Mouse (Mus musculus) CH12.LX (cell line): ENCODE data around the gene Lix1l. TPM values are rescaled to one million over a fixed set of nuclear protein-coding genes. Genes with fewer than 3 reads are reported as not detected.

Experiments
- DNase-seq: peaks from one replicate; pipeline ENCODE4 v3.0.0-alpha.2; 2013; ENCODE audit errors: extremely low read depth
- H3K27ac ChIP-seq: 2 replicates; pipeline ENCODE4 v1.5.1; 2012; ENCODE audit warnings: low read depth, mild to moderate bottlenecking, control low read depth, moderate library complexity; ENCODE audit not compliant: insufficient read depth
- H3K27me3 ChIP-seq: replicated peaks from 2 replicates; pipeline ENCODE3; 2012; ENCODE audit warnings: inconsistent platforms
- H3K36me3 ChIP-seq, 2 experiments: replicated peaks in 1 of 2; 2 replicates each; pipeline versions ENCODE3 to v1.6.1; 2012; ENCODE audit warnings: inconsistent platforms in 1 of 2, low read length in 1 of 2, mild to moderate bottlenecking in 1 of 2, mixed read lengths in 1 of 2, moderate library complexity in 1 of 2; ENCODE audit not compliant: control insufficient read depth in 1 of 2, insufficient read depth in 1 of 2
- H3K4me1 ChIP-seq, 2 experiments: 2 replicates each; pipeline ENCODE4 v1.6.1; 2012; ENCODE audit warnings: inconsistent platforms in 1 of 2, moderate library complexity in 1 of 2; ENCODE audit not compliant: insufficient read depth in 2 of 2, control insufficient read depth in 1 of 2
- H3K4me2 ChIP-seq: 2 replicates; pipeline ENCODE4 v1.6.1; 2012; ENCODE audit warnings: low read depth, mild to moderate bottlenecking, control low read depth; ENCODE audit not compliant: poor library complexity, insufficient read depth, severe bottlenecking
- H3K4me3 ChIP-seq, 3 experiments: fragments of 150-350 bp in 1 of 3; sonication (generic) in 1 of 3; replicated peaks in 1 of 3; 2 replicates each; pipeline versions ENCODE3 to v1.5.1; 2011 to 2012; ENCODE audit warnings: low read depth in 2 of 3, low read length in 2 of 3, mild to moderate bottlenecking in 2 of 3, moderate library complexity in 2 of 3, control low read depth in 1 of 3, improper control_type of control experiment in 1 of 3, inconsistent platforms in 1 of 3, mixed read lengths in 1 of 3; ENCODE audit not compliant: poor library complexity in 1 of 3
- H3K79me2 ChIP-seq: replicated peaks from 2 replicates; pipeline ENCODE4 v1.6.1; 2012; ENCODE audit warnings: mild to moderate bottlenecking, moderate library complexity; ENCODE audit not compliant: control insufficient read depth, poor library complexity, insufficient read depth, severe bottlenecking; ENCODE audit errors: extremely low read depth
- H3K9ac ChIP-seq: 2 replicates; pipeline ENCODE4 v1.6.1; 2012; ENCODE audit warnings: low read depth, mild to moderate bottlenecking, control low read depth, moderate library complexity; ENCODE audit not compliant: insufficient read depth
- H3K9me3 ChIP-seq: replicated peaks from 2 replicates; pipeline ENCODE3; 2012; ENCODE audit warnings: low read length, inconsistent platforms, mixed read lengths
- BHLHE40 ChIP-seq: IDR thresholded peaks from 2 replicates; pipeline ENCODE4 v1.6.1; 2011; ENCODE audit warnings: mild to moderate bottlenecking, low read depth, low read length, improper control_type of control experiment
- CHD1 ChIP-seq: IDR thresholded peaks from 2 replicates; pipeline ENCODE4 v1.6.1; 2012; ENCODE audit warnings: low read depth, low read length, improper control_type of control experiment, inconsistent platforms
- CHD2 ChIP-seq: IDR thresholded peaks from 2 replicates; pipeline ENCODE4 v1.6.1; 2011; ENCODE audit warnings: low read length, improper control_type of control experiment
- CTCF ChIP-seq, 2 experiments: IDR thresholded peaks in 1 of 2; conservative IDR thresholded peaks in 1 of 2; 2 replicates each; pipeline ENCODE4 v1.5.1; 2011 to 2012; ENCODE audit warnings: low read depth in 2 of 2, low read length in 2 of 2, improper control_type of control experiment in 1 of 2, inconsistent platforms in 1 of 2, mild to moderate bottlenecking in 1 of 2, moderate library complexity in 1 of 2
- E2F4 ChIP-seq: IDR thresholded peaks from 2 replicates; pipeline ENCODE4 v1.6.1; 2011; ENCODE audit warnings: low read depth, low read length, improper control_type of control experiment; ENCODE audit not compliant: insufficient replicate concordance
- ELF1 ChIP-seq: IDR thresholded peaks from 2 replicates; pipeline ENCODE4 v1.6.1; 2014; ENCODE audit warnings: low read depth, mild to moderate bottlenecking, inconsistent platforms, low read length, improper control_type of control experiment
- GABPA ChIP-seq: IDR thresholded peaks from 2 replicates; pipeline ENCODE4 v1.6.1; 2012; ENCODE audit warnings: low read depth, low read length, improper control_type of control experiment, inconsistent platforms; ENCODE audit not compliant: insufficient replicate concordance
- HCFC1 ChIP-seq: IDR thresholded peaks from 2 replicates; pipeline ENCODE4 v1.6.1; 2012; ENCODE audit warnings: low read depth, mild to moderate bottlenecking, inconsistent platforms, low read length, improper control_type of control experiment
- JUN ChIP-seq: IDR thresholded peaks from 2 replicates; pipeline ENCODE4 v1.6.1; 2011; ENCODE audit warnings: low read depth, mild to moderate bottlenecking, low read length, improper control_type of control experiment, moderate library complexity; ENCODE audit not compliant: insufficient read depth
- MAFK ChIP-seq: IDR thresholded peaks from 2 replicates; pipeline ENCODE4 v1.6.1; 2011; ENCODE audit warnings: low read length, improper control_type of control experiment; ENCODE audit not compliant: insufficient replicate concordance
- MAX ChIP-seq: IDR thresholded peaks from 2 replicates; pipeline ENCODE4 v1.6.1; 2011; ENCODE audit warnings: low read length, improper control_type of control experiment
- MAZ ChIP-seq: IDR thresholded peaks from 2 replicates; pipeline ENCODE4 v1.6.1; 2012; ENCODE audit warnings: low read depth, mild to moderate bottlenecking, inconsistent platforms, low read length, improper control_type of control experiment, moderate library complexity
- MEF2A ChIP-seq: IDR thresholded peaks from 2 replicates; pipeline ENCODE4 v1.6.1; 2014; ENCODE audit warnings: low read depth, mild to moderate bottlenecking, inconsistent platforms, low read length, improper control_type of control experiment, borderline replicate concordance
- MXI1 ChIP-seq: IDR thresholded peaks from 2 replicates; pipeline ENCODE4 v1.6.1; 2011; ENCODE audit warnings: mild to moderate bottlenecking, low read depth, low read length, improper control_type of control experiment
- PAX5 ChIP-seq: IDR thresholded peaks from 2 replicates; pipeline ENCODE4 v1.6.1; 2012; ENCODE audit warnings: low read length, inconsistent platforms, mixed read lengths
- POLR2A ChIP-seq: IDR thresholded peaks from 2 replicates; pipeline ENCODE4 v1.6.1; 2011; ENCODE audit warnings: low read depth, mild to moderate bottlenecking, improper control_type of control experiment, low read length
- POLR2AphosphoS2 ChIP-seq: IDR thresholded peaks from 2 replicates; pipeline ENCODE4 v1.6.1; 2011; ENCODE audit warnings: low read depth, low read length, improper control_type of control experiment
- RAD21 ChIP-seq: IDR thresholded peaks from 2 replicates; pipeline ENCODE4 v1.6.1; 2011; ENCODE audit warnings: low read depth, mild to moderate bottlenecking, low read length, improper control_type of control experiment, moderate library complexity
- RCOR1 ChIP-seq: conservative IDR thresholded peaks from 2 replicates; pipeline ENCODE4 v1.6.1; 2012; ENCODE audit warnings: low read depth, mild to moderate bottlenecking, inconsistent platforms, low read length, improper control_type of control experiment
- SIN3A ChIP-seq: IDR thresholded peaks from 2 replicates; pipeline ENCODE4 v1.6.1; 2012; ENCODE audit warnings: low read length, improper control_type of control experiment, inconsistent platforms
- SMC3 ChIP-seq: IDR thresholded peaks from 2 replicates; pipeline ENCODE4 v1.6.1; 2011; ENCODE audit warnings: low read depth, low read length, improper control_type of control experiment
- TBP ChIP-seq: conservative IDR thresholded peaks from 2 replicates; pipeline ENCODE4 v1.6.1; 2011; ENCODE audit warnings: low read depth, low read length, improper control_type of control experiment
- USF2 ChIP-seq: conservative IDR thresholded peaks from 2 replicates; pipeline ENCODE4 v1.6.1; 2011; ENCODE audit warnings: low read depth, low read length, improper control_type of control experiment
- ZKSCAN1 ChIP-seq: IDR thresholded peaks from 2 replicates; pipeline ENCODE4 v1.6.1; 2012; ENCODE audit warnings: low read depth, inconsistent platforms, low read length, improper control_type of control experiment, borderline replicate concordance
- ZMIZ1 ChIP-seq: IDR thresholded peaks from 2 replicates; pipeline ENCODE4 v1.6.1; 2012; ENCODE audit warnings: low read depth, mild to moderate bottlenecking, inconsistent platforms, low read length, improper control_type of control experiment
- ZNF384 ChIP-seq: IDR thresholded peaks from 2 replicates; pipeline ENCODE4 v1.6.1; 2012; ENCODE audit warnings: low read depth, low read length, improper control_type of control experiment, inconsistent platforms
- dilution Hi-C: fragments of 300-500 bp; cut with MboI; formaldehyde crosslinking; loops from 2 replicates; pipeline ENCODE4 v1.14.3; 2020; ENCODE audit warnings: low sequenced_read_pairs; ENCODE audit not compliant: extremely low pct_unique_long_range_greater_than_20kb, extremely low pct_ligation_motif_present
- in situ Hi-C: fragments of 300-500 bp; cut with MboI; formaldehyde crosslinking; loops from 3 replicates; pipeline ENCODE4 v1.14.3; 2019; ENCODE audit warnings: low sequenced_read_pairs, low pct_ligation_motif_present, low pct_unique_long_range_greater_than_20kb, mixed read lengths
- polyA plus RNA-seq: library from polyadenylated mRNA; unstranded; fragments of >175 nt; gene quantifications from 2 replicates; pipeline ENCODE4 v1.2.1, GENCODE M21; 2012; ENCODE audit warnings: low read depth; ENCODE audit not compliant: insufficient read length
- total RNA-seq, 2 experiments: library from RNA; depleted of rRNA; stranded (reverse); fragments of 300-350 nt in 1 of 2; fragments of >200 nt in 1 of 2; gene quantifications; 2 replicates each; pipeline ENCODE4 v1.2.3; 2012 to 2014

Gene Lix1l
- total and polyA plus RNA-seq, 3 experiments: 4.0 to 4.6 (median 4.5) TPM

DNA sequence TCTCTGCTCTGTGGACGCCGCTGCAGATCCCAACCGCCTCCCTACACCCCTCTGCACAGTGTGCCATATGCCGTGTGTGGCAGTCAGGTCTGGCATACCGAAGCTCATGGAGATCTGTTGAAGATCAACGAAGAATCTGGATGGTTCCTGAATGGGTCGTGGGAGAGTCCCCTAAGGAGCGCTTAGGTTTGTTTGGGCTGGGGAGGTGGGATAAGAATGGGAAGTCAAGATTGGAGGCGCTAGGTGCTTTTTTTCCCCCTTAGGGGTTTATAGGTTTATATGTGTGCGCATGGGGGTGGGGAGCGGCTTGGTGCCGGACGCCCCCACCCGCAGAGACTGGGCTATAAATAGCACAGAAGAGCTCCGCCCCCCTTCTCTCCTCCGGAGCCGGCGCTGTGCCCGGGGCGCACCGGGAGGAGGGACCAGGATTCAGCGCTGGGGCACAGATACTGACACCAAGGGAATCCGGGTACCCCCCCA, 4.7 kb upstream of the Lix1l start, which contains the start of gene Ankrd34a:
Ankrd34a (plus strand) TSS at position 409 of the 480 bp plus-strand sequence.
- Histone ChIP-seq H3K9ac (no peak within 1 kb of the TSS), H3K4me1 (peaks cover 2 to 21% of the 10 kb centered on the region in 2 experiments; a peak in 2 of 4 replicates)

DNA sequence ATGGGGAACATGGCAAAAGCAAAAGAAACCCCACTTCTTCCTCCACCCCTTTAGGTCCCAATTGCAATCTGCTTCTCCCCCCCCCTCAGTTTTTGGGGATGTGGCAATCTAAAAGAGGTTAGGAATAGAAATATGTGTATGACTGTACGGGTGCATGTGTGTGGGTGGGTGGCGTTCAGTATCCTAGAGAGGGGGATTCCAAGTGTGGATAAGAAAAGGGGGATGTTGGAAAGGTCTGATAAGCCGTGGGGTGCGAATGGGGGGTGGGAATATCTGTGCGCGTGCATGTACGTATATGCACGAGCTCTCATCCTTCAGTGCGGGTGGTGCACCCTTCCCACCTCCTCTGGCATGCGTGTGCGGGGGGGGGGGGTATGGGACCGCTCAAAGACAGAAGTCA, 4.1 kb upstream of the Lix1l start:
- Histone ChIP-seq H3K36me3 (peaks cover 0 to 6% of the 10 kb centered on the region in 2 experiments), H3K4me1 (peaks cover 2 to 24% of the 10 kb centered on the region in 2 experiments; a peak in 2 of 4 replicates), H3K4me2 (no peak overlapping the region), H3K79me2 (no peaks in the 10 kb centered on the region), H3K4me3 (no peak overlapping the region), H3K27ac (no peak overlapping the region), H3K9me3 (peaks cover 14% of the 10 kb centered on the region), H3K9ac (no peak overlapping the region), H3K27me3 (no peaks in the 10 kb centered on the region)
- DNase-seq: no peak
- dilution Hi-C loops (no loop called here), in situ Hi-C loops (no loop called here)
- no peak for TF ChIP-seq USF2
- TF ChIP-seq HCFC1: no peak
- TF ChIP-seq ZNF384: no peak
- TF ChIP-seq ZKSCAN1: no peak
- no peak for TF ChIP-seq MAFK
- no peak for TF ChIP-seq TBP
- no peak for TF ChIP-seq RCOR1
- TF ChIP-seq MAZ: no peak
- no peak for TF ChIP-seq ZMIZ1
- no peak for TF ChIP-seq BHLHE40
- no peak for TF ChIP-seq MXI1
- no peak for TF ChIP-seq CTCF (conservative IDR thresholded peaks at IDR 0.05 in 1 of 2, IDR thresholded peaks at IDR 0.05 in 1 of 2; ENCODE audit: low read depth in 2 of 2, low read length in 2 of 2)
- TF ChIP-seq POLR2AphosphoS2: no peak
- no peak for TF ChIP-seq RAD21
- no peak for TF ChIP-seq ELF1
- TF ChIP-seq JUN: no peak
- no peak for TF ChIP-seq PAX5
- TF ChIP-seq CHD1: no peak
- TF ChIP-seq SIN3A: no peak

More for the DNA sequence above, 4.7 kb upstream of the Lix1l start, which contains the start of gene Ankrd34a:
- Histone ChIP-seq H3K4me2 (no peak within 1 kb of the TSS), H3K27me3 (no peaks in the 10 kb centered on the region), H3K4me3 (no peak within 1 kb of the TSS), H3K9me3 (peaks cover 14% of the 10 kb centered on the region), H3K27ac (no peak within 1 kb of the TSS), H3K79me2 (no peaks in the 10 kb centered on the region), H3K36me3 (peaks cover 0 to 6% of the 10 kb centered on the region in 2 experiments)
- in situ Hi-C loops (no loop called here), dilution Hi-C loops (no loop called here)
- no peak for DNase-seq
- TF ChIP-seq E2F4: no peak
- TF ChIP-seq BHLHE40: no peak
- TF ChIP-seq CHD2: no peak
- TF ChIP-seq MAX: no peak
- TF ChIP-seq POLR2A: no peak
- no peak for TF ChIP-seq ELF1
- no peak for TF ChIP-seq SMC3
- no peak for TF ChIP-seq CHD1
- no peak for TF ChIP-seq CTCF (conservative IDR thresholded peaks at IDR 0.05 in 1 of 2, IDR thresholded peaks at IDR 0.05 in 1 of 2; ENCODE audit: low read depth in 2 of 2, low read length in 2 of 2)
- TF ChIP-seq MAFK: no peak
- TF ChIP-seq RCOR1: no peak
- no peak for TF ChIP-seq MEF2A
- no peak for TF ChIP-seq MAZ
- TF ChIP-seq MXI1: no peak
- TF ChIP-seq JUN: no peak
- TF ChIP-seq GABPA: no peak
- no peak for TF ChIP-seq USF2
